Comparison of ENCODE assay signal across 28 mouse cellular contexts in genomic region chr3:101722926-101723325, GRCm38 (mm10).
DNase-seq lines count a peak whose midpoint lies in the region; ATAC-seq lines count a peak whose summit lies in the region.
"Had no signal": no experiment of that assay in that cellular context is flagged by ENCODE, and none has a peak within 500 bp of the region (broad histone marks: within the 10 kb centered on the region; RNA-seq: fewer than 3 reads in every experiment).

No protein-coding gene starts in this region.

- peak; percentile 47 for DNase-seq in embryonic facial prominence, embryonic 11.5 days (ENCODE audit: low spot score)
- no peak for DNase-seq in embryonic facial prominence, embryonic 10.5 days (ENCODE audit: low spot score)
- DNase-seq in retina, embryonic 14.5 days (ENCODE audit: low spot score): peak; percentile 17
- DNase-seq in retina, postnatal 1 day: no peak
- peak; percentile 81 for DNase-seq in forelimb bud, embryonic 11.5 days (ENCODE audit: low read depth, low spot score)
- no peak for DNase-seq in lung, postnatal 25 days (ENCODE audit: low spot score)
- DNase-seq in spleen, postnatal 14 days (ENCODE audit: low spot score in 2 of 2): no peak
- DNase-seq: adrenal gland, postnatal 10 days; adrenal gland, postnatal 36 days; B cell, adult 2 months; cerebellum, adult 11 months; cerebellum, adult 2 months; cerebellum, adult 9-11 months; cerebellum, postnatal 25 days; forebrain, postnatal 0 days; gastrocnemius, postnatal 25 days had no signal

- no peak overlapping the region for H3K4me3 ChIP-seq in embryonic facial prominence, embryonic 11.5 days (ENCODE audit: low read depth, low read length)
- no peak overlapping the region for H3K4me3 ChIP-seq in embryonic facial prominence, embryonic 10.5 days
- H3K4me3 ChIP-seq: embryonic facial prominence, embryonic 12.5 days; embryonic facial prominence, embryonic 15.5 days; hindbrain, embryonic 10.5 days; hindbrain, embryonic 13.5 days had no signal

- no peak overlapping the region for H3K27ac ChIP-seq in embryonic facial prominence, embryonic 11.5 days (replicated peaks; ENCODE audit: low read depth, low read length)
- no peak overlapping the region for H3K27ac ChIP-seq in embryonic facial prominence, embryonic 10.5 days (replicated peaks)
- H3K27ac ChIP-seq: embryonic facial prominence, embryonic 12.5 days; embryonic facial prominence, embryonic 15.5 days; hindbrain, embryonic 10.5 days; hindbrain, embryonic 13.5 days had no signal

- no peaks in the 10 kb centered on the region for H3K9me3 ChIP-seq in embryonic facial prominence, embryonic 11.5 days (replicated peaks; ENCODE audit: control insufficient read depth, low read length)
- H3K9me3 ChIP-seq in embryonic facial prominence, embryonic 10.5 days: no peaks in the 10 kb centered on the region
- H3K9me3 ChIP-seq: embryonic facial prominence, embryonic 12.5 days; embryonic facial prominence, embryonic 15.5 days; G1E; hindbrain, embryonic 10.5 days; hindbrain, embryonic 13.5 days had no signal

- H3K4me2 ChIP-seq in embryonic facial prominence, embryonic 11.5 days (ENCODE audit: low read depth, low read length): no peak overlapping the region
- H3K4me2 ChIP-seq: embryonic facial prominence, embryonic 12.5 days; embryonic facial prominence, embryonic 15.5 days; heart, embryonic 11.5 days; hindbrain, embryonic 13.5 days had no signal

- 32% methylated on average over 6 of the region's 6 CpGs for WGBS in embryonic facial prominence, embryonic 11.5 days
- 53% methylated on average over 6 of the region's 6 CpGs for whole genome bisulfite sequencing in embryonic facial prominence, embryonic 10.5 days

- no peaks in the 10 kb centered on the region for H3K36me3 ChIP-seq in embryonic facial prominence, embryonic 11.5 days (replicated peaks; ENCODE audit: control insufficient read depth, insufficient read depth, low read depth, low read length)
- no peaks in the 10 kb centered on the region for H3K36me3 ChIP-seq in embryonic facial prominence, embryonic 10.5 days (replicated peaks)
- H3K36me3 ChIP-seq: embryonic facial prominence, embryonic 12.5 days; embryonic facial prominence, embryonic 15.5 days; G1E; hindbrain, embryonic 10.5 days; hindbrain, embryonic 13.5 days had no signal

- no peaks in the 10 kb centered on the region for H3K27me3 ChIP-seq in embryonic facial prominence, embryonic 11.5 days (ENCODE audit: control insufficient read depth, insufficient read depth, low read length)
- no peaks in the 10 kb centered on the region for H3K27me3 ChIP-seq in embryonic facial prominence, embryonic 10.5 days (replicated peaks; ENCODE audit: low read depth, poor library complexity, severe bottlenecking)
- H3K27me3 ChIP-seq: CH12.LX; embryonic facial prominence, embryonic 12.5 days; embryonic facial prominence, embryonic 15.5 days; hindbrain, embryonic 13.5 days; Patski had no signal

- no peaks in the 10 kb centered on the region for H3K4me1 ChIP-seq in embryonic facial prominence, embryonic 11.5 days (ENCODE audit: control insufficient read depth, insufficient read depth, low read length)
- H3K4me1 ChIP-seq in embryonic facial prominence, embryonic 10.5 days: peaks cover 5% of the 10 kb centered on the region; the same call in 1 of the 2 replicates
- H3K4me1 ChIP-seq: embryonic facial prominence, embryonic 12.5 days; embryonic facial prominence, embryonic 15.5 days; hindbrain, embryonic 10.5 days had no signal

- ATAC-seq in embryonic facial prominence, embryonic 11.5 days (replicated peaks; ENCODE audit: insufficient number of reproducible peaks, low FRiP score, low TSS enrichment, low read depth): no peak
- ATAC-seq: forebrain, embryonic 14.5 days; forebrain, postnatal 0 days; hindbrain, embryonic 16.5 days; inflammation-experienced regulatory T-cells, adult 6 months; intestine, embryonic 16.5 days; Patski had no signal

- H3K9ac ChIP-seq in embryonic facial prominence, embryonic 11.5 days (replicated peaks; ENCODE audit: low read length): no peak overlapping the region
- H3K9ac ChIP-seq: embryonic facial prominence, embryonic 12.5 days; embryonic facial prominence, embryonic 15.5 days; forebrain, postnatal 0 days; hindbrain, embryonic 13.5 days had no signal

Comparison
In these comparisons a context has a peak if more than half of its experiments do, and no peak if none do; other contexts are left out.
1. DNase-seq: peak in embryonic facial prominence, embryonic 11.5 days (single experiment), retina, embryonic 14.5 days (single experiment) and forelimb bud, embryonic 11.5 days (single experiment); none in embryonic facial prominence, embryonic 10.5 days (single experiment), retina, postnatal 1 day (single experiment), lung, postnatal 25 days (single experiment) and spleen, postnatal 14 days (0 of 2).